Mouse (Mus musculus): ENCODE data around the gene Gtf2i. TPM values are rescaled to one million over a fixed set of nuclear protein-coding genes. Genes with fewer than 3 reads are reported as not detected.

Gtf2i gene
- polyA plus RNA-seq, 1 experiment from 2014 or later: 239 TPM

DNA sequence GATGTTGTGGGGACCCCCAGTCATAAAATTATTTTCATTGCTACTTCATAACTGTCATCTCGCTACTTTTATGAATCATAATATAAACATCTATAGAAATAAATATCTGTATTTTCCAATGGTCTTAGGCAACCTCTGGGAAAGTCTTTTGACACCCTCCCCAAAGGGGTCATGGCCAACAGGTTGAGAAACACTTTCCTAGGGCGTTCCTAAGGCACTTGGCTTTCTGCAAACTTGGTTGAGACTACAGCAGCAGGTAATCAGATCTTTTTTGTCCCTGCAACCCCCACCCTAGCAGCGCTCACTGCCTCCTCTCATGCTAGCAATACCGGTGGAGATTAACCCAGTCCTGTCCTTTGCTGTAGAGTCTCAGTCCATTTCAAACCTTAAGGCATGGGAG is 93.3 kb downstream of the Gtf2i start:
- H3K9me3 ChIP-seq (ENCODE audit: control insufficient read depth, low read length): no peaks in the 10 kb centered on the region
- DNase-seq (ENCODE audit: low spot score) (no peak), ATAC-seq (replicated peaks; ENCODE audit: low FRiP score) (no peak)
- H3K27me3 ChIP-seq (ENCODE audit: control insufficient read depth, insufficient read depth, low read length): peaks cover 8% of the 10 kb centered on the region
- peaks cover 8% of the 10 kb centered on the region; the same call in 1 of the 2 replicates for H3K4me1 ChIP-seq (replicated peaks; ENCODE audit: control insufficient read depth, insufficient read depth, low read length)
- peak overlapping the region; percentile 77 for H3K4me2 ChIP-seq (ENCODE audit: low read depth, low read length, severe bottlenecking)
- no peak overlapping the region for H3K27ac ChIP-seq (ENCODE audit: low read depth, low read length)
- WGBS: 48% methylated on average over 4 of the region's 4 CpGs
- H3K36me3 ChIP-seq (ENCODE audit: control insufficient read depth, insufficient read depth, low read length): no peaks in the 10 kb centered on the region; the same call in 1 of the 2 replicates
- peak overlapping the region; percentile 60; the same call in 1 of the 2 replicates for H3K9ac ChIP-seq (ENCODE audit: low read length)
- 0 out of 2 replicates have a peak overlapping the region, but pooled peaks have one; percentile 30 for H3K4me3 ChIP-seq (ENCODE audit: low read depth, low read length)

DNA sequence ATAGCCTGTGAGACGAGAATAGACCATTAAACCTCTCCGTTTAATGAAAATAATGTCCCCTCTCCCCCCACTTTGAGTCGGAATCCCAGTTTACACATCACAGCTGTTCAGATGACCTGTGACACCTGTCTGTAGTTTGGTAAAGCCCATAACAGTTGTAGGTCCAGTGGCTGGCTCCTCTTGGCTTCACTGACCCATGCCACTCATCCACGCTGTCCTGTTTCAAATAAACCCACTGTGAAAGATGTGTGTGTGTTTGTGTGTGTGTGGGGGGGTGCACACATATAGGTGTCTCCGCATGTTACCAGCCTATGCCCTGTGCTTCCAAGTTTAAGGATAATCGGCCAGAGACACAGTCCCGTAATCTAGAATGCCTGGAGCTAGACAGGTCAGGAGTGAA is 96.7 kb downstream of the Gtf2i start:
- peaks cover 8% of the 10 kb centered on the region for H3K27me3 ChIP-seq (ENCODE audit: control insufficient read depth, insufficient read depth, low read length)
- no peak overlapping the region for H3K4me3 ChIP-seq (ENCODE audit: low read depth, low read length)
- H3K9me3 ChIP-seq (ENCODE audit: control insufficient read depth, low read length): no peaks in the 10 kb centered on the region
- H3K27ac ChIP-seq (ENCODE audit: low read depth, low read length): no peak overlapping the region
- H3K4me1 ChIP-seq (replicated peaks; ENCODE audit: control insufficient read depth, insufficient read depth, low read length): peaks cover 8% of the 10 kb centered on the region; the same call in 1 of the 2 replicates
- H3K36me3 ChIP-seq (ENCODE audit: control insufficient read depth, insufficient read depth, low read length): no peaks in the 10 kb centered on the region; the same call in 1 of the 2 replicates
- 90% methylated on average over 7 of the region's 7 CpGs for WGBS
- H3K9ac ChIP-seq (ENCODE audit: low read length): no peak overlapping the region
- ATAC-seq (replicated peaks; ENCODE audit: low FRiP score) (no peak), DNase-seq (ENCODE audit: low spot score) (no peak)
- H3K4me2 ChIP-seq (ENCODE audit: low read depth, low read length, severe bottlenecking): no peak overlapping the region

DNA sequence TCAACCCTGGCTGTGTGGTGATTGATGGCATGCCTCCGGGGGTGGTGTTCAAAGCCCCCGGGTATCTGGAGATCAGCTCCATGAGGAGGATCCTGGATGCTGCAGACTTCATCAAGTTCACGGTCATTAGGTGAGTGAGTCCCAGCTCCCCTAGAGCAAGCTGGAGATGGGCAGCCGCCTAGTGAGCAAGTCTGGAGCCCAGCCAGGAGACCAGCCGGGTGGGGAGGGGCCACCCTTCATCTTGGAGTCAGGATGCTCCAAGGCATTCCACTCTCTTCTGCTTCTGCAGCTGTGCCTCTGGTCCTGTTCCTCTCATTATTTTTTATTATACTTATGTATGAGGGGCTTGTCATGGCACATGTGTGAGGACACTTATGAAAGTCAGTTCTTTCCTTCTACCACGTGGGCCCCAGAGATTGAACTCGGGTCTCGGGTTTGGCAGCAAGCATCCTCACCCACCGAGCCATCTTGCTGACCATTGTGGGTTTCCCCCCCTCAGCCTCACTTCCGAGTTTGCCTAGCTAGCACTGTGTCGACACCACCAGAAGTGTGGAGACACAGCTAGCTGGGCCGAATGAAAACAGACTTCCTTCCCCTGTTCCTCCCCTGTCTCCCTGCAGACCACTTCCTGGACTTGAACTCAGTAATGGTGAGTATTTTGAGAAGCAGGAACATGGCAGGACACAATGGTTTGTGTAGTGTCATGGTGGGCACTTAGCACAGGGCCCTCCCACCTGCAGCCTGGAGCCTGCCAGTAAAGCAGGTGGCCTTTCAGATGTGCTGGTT is 100.3 kb downstream of the Gtf2i start:
- ATAC-seq (replicated peaks; ENCODE audit: low FRiP score) (no peak), DNase-seq (ENCODE audit: low spot score) (no peak)
- no peaks in the 10 kb centered on the region; the same call in 1 of the 2 replicates for H3K36me3 ChIP-seq (ENCODE audit: control insufficient read depth, insufficient read depth, low read length)
- WGBS: 82% methylated on average over 12 of the region's 12 CpGs
- no peaks in the 10 kb centered on the region for H3K9me3 ChIP-seq (ENCODE audit: control insufficient read depth, low read length)
- no peaks in the 10 kb centered on the region for H3K4me1 ChIP-seq (replicated peaks; ENCODE audit: control insufficient read depth, insufficient read depth, low read length)
- H3K4me2 ChIP-seq (ENCODE audit: low read depth, low read length, severe bottlenecking): no peak overlapping the region
- H3K4me3 ChIP-seq (ENCODE audit: low read depth, low read length): no peak overlapping the region
- no peak overlapping the region for H3K27ac ChIP-seq (ENCODE audit: low read depth, low read length)
- H3K9ac ChIP-seq (ENCODE audit: low read length): no peak overlapping the region
- no peaks in the 10 kb centered on the region for H3K27me3 ChIP-seq (ENCODE audit: control insufficient read depth, insufficient read depth, low read length)

DNA sequence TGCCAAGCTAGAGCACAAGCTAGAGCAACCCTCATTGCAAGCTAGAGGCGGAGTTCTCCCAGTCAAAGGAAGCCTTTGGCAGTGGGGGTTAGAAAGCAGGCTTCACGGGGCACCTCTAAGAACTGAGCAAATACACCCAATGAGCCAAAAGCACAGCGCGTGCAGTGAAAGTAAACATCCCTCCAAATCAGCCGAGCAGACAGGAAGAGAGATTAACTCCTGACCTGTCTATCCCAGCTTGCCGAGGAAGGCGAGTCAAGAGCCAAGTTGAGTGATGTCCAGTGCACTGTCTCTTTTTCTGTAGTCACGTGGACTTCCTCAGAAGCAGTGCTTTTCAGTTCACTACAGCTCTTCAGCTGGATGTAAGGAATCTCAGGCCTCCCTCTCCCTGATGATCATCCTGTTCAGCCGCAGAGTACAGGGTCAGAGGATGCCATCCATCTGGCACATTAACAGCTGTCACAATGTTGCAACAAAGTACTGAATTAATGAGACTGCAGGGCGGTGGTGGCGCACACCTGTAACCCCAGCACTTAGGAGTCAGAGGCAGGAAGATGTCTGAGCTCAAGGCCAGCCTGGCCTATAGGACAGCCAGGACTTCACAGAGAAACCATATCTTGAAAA is 104.5 kb downstream of the Gtf2i start:
- DNase-seq (ENCODE audit: low spot score): no peak
- Histone ChIP-seq H3K4me3 (ENCODE audit: low read depth, low read length) (no peak overlapping the region), H3K4me2 (ENCODE audit: low read depth, low read length, severe bottlenecking) (no peak overlapping the region), H3K4me1 (replicated peaks; ENCODE audit: control insufficient read depth, insufficient read depth, low read length) (no peaks in the 10 kb centered on the region), H3K27ac (ENCODE audit: low read depth, low read length) (no peak overlapping the region), H3K27me3 (ENCODE audit: control insufficient read depth, insufficient read depth, low read length) (no peaks in the 10 kb centered on the region), H3K36me3 (ENCODE audit: control insufficient read depth, insufficient read depth, low read length) (no peaks in the 10 kb centered on the region), H3K9ac (ENCODE audit: low read length) (no peak overlapping the region), H3K9me3 (ENCODE audit: control insufficient read depth, low read length) (no peaks in the 10 kb centered on the region)
- no peak for ATAC-seq (replicated peaks; ENCODE audit: low FRiP score)
- 81% methylated on average over 11 of the region's 11 CpGs for WGBS

DNA sequence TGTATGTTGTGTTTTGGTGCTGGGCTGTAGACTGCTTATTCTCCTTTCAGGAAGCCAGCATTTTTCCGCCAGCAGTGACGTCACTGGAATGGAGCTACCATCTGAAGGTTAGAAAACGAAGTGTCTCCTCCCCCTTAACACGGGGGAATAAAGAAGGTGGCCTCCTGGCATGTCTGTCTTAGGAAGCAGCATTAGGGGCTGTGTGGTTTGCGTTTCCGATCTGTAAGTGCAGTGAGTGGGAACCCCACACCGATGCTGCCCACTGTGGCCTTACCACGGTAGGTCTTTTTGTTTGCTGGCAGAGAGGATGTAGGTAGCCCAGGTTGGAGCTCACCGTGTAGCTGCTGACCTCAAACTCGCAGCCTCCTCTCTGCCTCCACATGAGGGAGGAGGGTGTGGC is 107.8 kb downstream of the Gtf2i start:
- ATAC-seq (replicated peaks; ENCODE audit: low FRiP score) (no peak), DNase-seq (ENCODE audit: low spot score) (no peak)
- Histone ChIP-seq H3K4me2 (ENCODE audit: low read depth, low read length, severe bottlenecking) (no peak overlapping the region), H3K27me3 (ENCODE audit: control insufficient read depth, insufficient read depth, low read length) (no peaks in the 10 kb centered on the region), H3K4me3 (ENCODE audit: low read depth, low read length) (no peak overlapping the region), H3K36me3 (ENCODE audit: control insufficient read depth, insufficient read depth, low read length) (no peaks in the 10 kb centered on the region), H3K9me3 (ENCODE audit: control insufficient read depth, low read length) (no peaks in the 10 kb centered on the region), H3K4me1 (replicated peaks; ENCODE audit: control insufficient read depth, insufficient read depth, low read length) (no peaks in the 10 kb centered on the region), H3K9ac (ENCODE audit: low read length) (no peak overlapping the region), H3K27ac (ENCODE audit: low read depth, low read length) (no peak overlapping the region)
- 84% methylated on average over 10 of the region's 10 CpGs for WGBS

DNA sequence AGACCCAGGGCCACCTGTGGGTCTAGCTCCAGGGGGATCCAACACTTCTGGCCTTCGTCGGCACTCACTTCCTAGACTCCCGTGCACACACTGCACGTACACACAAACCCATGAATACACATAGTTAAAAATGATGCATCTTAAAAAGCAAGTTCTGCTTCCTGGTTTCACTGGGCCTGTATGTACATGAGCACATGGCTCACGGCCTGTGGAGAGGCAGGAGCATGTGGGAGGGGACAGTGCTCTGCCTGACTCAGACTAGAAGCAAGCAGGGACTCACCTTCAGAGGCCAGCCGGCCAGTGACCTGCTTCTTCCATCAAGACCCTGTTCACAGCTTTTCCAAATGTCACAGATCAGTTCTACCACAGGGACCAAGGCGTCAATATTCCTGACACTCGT is 120.9 kb downstream of the Gtf2i start:
- Histone ChIP-seq H3K36me3 (ENCODE audit: control insufficient read depth, insufficient read depth, low read length) (no peaks in the 10 kb centered on the region), H3K27me3 (ENCODE audit: control insufficient read depth, insufficient read depth, low read length) (no peaks in the 10 kb centered on the region), H3K4me3 (ENCODE audit: low read depth, low read length) (no peak overlapping the region), H3K9me3 (ENCODE audit: control insufficient read depth, low read length) (no peaks in the 10 kb centered on the region), H3K4me2 (ENCODE audit: low read depth, low read length, severe bottlenecking) (no peak overlapping the region), H3K9ac (ENCODE audit: low read length) (no peak overlapping the region), H3K4me1 (replicated peaks; ENCODE audit: control insufficient read depth, insufficient read depth, low read length) (no peaks in the 10 kb centered on the region), H3K27ac (ENCODE audit: low read depth, low read length) (no peak overlapping the region)
- DNase-seq (ENCODE audit: low spot score): no peak
- no peak for ATAC-seq (replicated peaks; ENCODE audit: low FRiP score)
- WGBS: 88% methylated on average over 8 of the region's 8 CpGs

DNA sequence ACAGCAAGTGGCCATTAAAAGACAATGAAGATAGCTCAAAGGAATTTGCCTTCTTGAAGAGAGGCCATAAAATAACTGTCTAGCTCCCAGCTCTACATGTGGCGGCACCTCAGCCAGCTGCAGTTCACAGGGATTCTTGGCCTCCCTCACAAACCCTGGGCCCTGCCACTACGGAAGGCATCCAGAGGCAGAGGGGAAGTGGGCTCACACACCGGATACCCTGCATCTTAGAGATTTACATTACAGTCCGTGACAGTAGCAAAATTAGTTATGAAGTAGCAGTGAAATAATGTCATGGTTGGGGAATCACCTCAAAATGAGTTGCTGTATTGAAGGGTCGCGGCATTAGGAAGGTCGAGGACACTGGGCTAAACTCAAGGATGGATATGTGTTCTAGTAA is 126.0 kb downstream of the Gtf2i start:
- DNase-seq (ENCODE audit: low spot score): no peak
- ATAC-seq (replicated peaks; ENCODE audit: low FRiP score): no peak

More for the DNA sequence above, 126.0 kb downstream of the Gtf2i start:
- 0 out of 2 replicates have a peak, but pooled peaks cover 3% of the 10 kb centered on the region for H3K9me3 ChIP-seq (ENCODE audit: control insufficient read depth, low read length)
- H3K9ac ChIP-seq (ENCODE audit: low read length): no peak overlapping the region
- peaks cover 2% of the 10 kb centered on the region for H3K4me1 ChIP-seq (replicated peaks; ENCODE audit: control insufficient read depth, insufficient read depth, low read length)
- no peaks in the 10 kb centered on the region for H3K36me3 ChIP-seq (ENCODE audit: control insufficient read depth, insufficient read depth, low read length)
- H3K27ac ChIP-seq (ENCODE audit: low read depth, low read length): no peak overlapping the region
- WGBS: 92% methylated on average over 7 of the region's 7 CpGs
- H3K4me3 ChIP-seq (ENCODE audit: low read depth, low read length): no peak overlapping the region
- H3K4me2 ChIP-seq (ENCODE audit: low read depth, low read length, severe bottlenecking): no peak overlapping the region
- H3K27me3 ChIP-seq (ENCODE audit: control insufficient read depth, insufficient read depth, low read length): no peaks in the 10 kb centered on the region

Measured in forebrain, embryonic 11.5 days (tissue).